ENCODE assay signal across 9 mouse cellular contexts in genomic region chr7:43668582-43668981, GRCm38 (mm10). TPM values are rescaled to one million over a fixed set of nuclear protein-coding genes. Genes with fewer than 3 reads are reported as not detected.
A peak's percentile ranks its signal among the peaks of the same experiment; 100 is the strongest.
DNase-seq lines count a peak whose midpoint lies in the region; ATAC-seq and TF ChIP-seq lines count a peak whose summit lies in the region.
"Had no signal": no experiment of that assay in that cellular context is flagged by ENCODE, and none has a peak within 500 bp of the region (broad histone marks: within the 10 kb centered on the region; RNA-seq: fewer than 3 reads in every experiment).

No protein-coding gene starts in this region.

- H3K36me3 ChIP-seq in ES-Bruce4 (ENCODE audit: control insufficient read depth, insufficient read depth, low read length, poor library complexity, severe bottlenecking): no peaks in the 10 kb centered on the region
- H3K36me3 ChIP-seq: lung, embryonic 15.5 days had no signal

- no peak for DNase-seq in left cerebral cortex, adult 2 months (ENCODE audit: extremely low spot score in 1 of 2, low spot score in 2 of 2)
- no peak for DNase-seq in left cerebral cortex, adult 18-20 months (ENCODE audit: low spot score in 2 of 2)
- peak; percentile 5 for DNase-seq in brain, embryonic 14.5 days (ENCODE audit: low read depth)
- DNase-seq in retina, embryonic 14.5 days (ENCODE audit: low spot score): peak; percentile 58
- no peak for DNase-seq in cerebellum, adult 9-11 months
- DNase-seq: right cerebral cortex, adult 18-20 months had no signal

- no peak overlapping the region for H3K9ac ChIP-seq in ES-Bruce4 (ENCODE audit: low read depth, poor library complexity, severe bottlenecking)
- H3K9ac ChIP-seq: lung, embryonic 15.5 days had no signal

- no peak for TF ChIP-seq EP300 in ES-Bruce4 (IDR thresholded peaks at IDR 0.05; ENCODE audit: insufficient read depth, low read depth, low read length)

- no peak overlapping the region for H3K4me3 ChIP-seq in left cerebral cortex, adult 2 months
- no peak overlapping the region for H3K4me3 ChIP-seq in ES-Bruce4 (ENCODE audit: low read depth, low read length)
- H3K4me3 ChIP-seq: lung, embryonic 15.5 days had no signal

- no peaks in the 10 kb centered on the region for H3K4me1 ChIP-seq in ES-Bruce4 (ENCODE audit: control insufficient read depth, insufficient read depth, low read length)

- no peaks in the 10 kb centered on the region for H3K9me3 ChIP-seq in ES-Bruce4 (replicated peaks; ENCODE audit: control insufficient read depth, insufficient read depth, low read length, poor library complexity, severe bottlenecking)
- H3K9me3 ChIP-seq: lung, embryonic 15.5 days had no signal

- TF ChIP-seq POLR2A in ES-Bruce4 (IDR thresholded peaks at IDR 0.05; ENCODE audit: insufficient read depth, low read length): no peak
- no peak for TF ChIP-seq POLR2A in brain, embryonic 14.5 days (IDR thresholded peaks at IDR 0.05; ENCODE audit: borderline replicate concordance, extremely low read depth, insufficient read depth, insufficient read length, poor library complexity, severe bottlenecking)

- ATAC-seq in inflammation-experienced regulatory T-cells, adult 6 months: no peak

- intact Hi-C loops in left cerebral cortex, adult 2 months (cut with DNase I): loop anchor here (5.0 kb wide), 1 partner anchor 61 kb away; the partner anchor contains the start of gene Zfp819

- peak; percentile 15; the same call in 1 of the 2 replicates for TF ChIP-seq CTCF in left cerebral cortex, adult 2 months (IDR thresholded peaks at IDR 0.05)
- TF ChIP-seq CTCF in ES-Bruce4 (IDR thresholded peaks at IDR 0.05; ENCODE audit: low read depth, low read length): peak; percentile 50
- peak; percentile 40; the same call in 1 of the 2 replicates for TF ChIP-seq CTCF in brain, embryonic 14.5 days (IDR thresholded peaks at IDR 0.05; ENCODE audit: borderline replicate concordance, extremely low read depth, insufficient read depth, insufficient read length)

- H3K27me3 ChIP-seq in ES-Bruce4 (ENCODE audit: control insufficient read depth, insufficient read depth, low read length, poor library complexity, severe bottlenecking): no peaks in the 10 kb centered on the region
- H3K27me3 ChIP-seq: lung, embryonic 15.5 days had no signal

- no peak overlapping the region for H3K27ac ChIP-seq in left cerebral cortex, adult 2 months
- H3K27ac ChIP-seq in ES-Bruce4 (ENCODE audit: insufficient read depth, low read length): no peak overlapping the region
- H3K27ac ChIP-seq: lung, embryonic 15.5 days had no signal

RNA-seq across cellular contexts. Expression of gene Ctu1, which starts 3.2 kb away (rescaled TPM):
- total RNA-seq in left cerebral cortex, adult 2 months (2021): 1 to 10 TPM; 8.5 to 8.9 TPM
- total RNA-seq in left cerebral cortex, adult 18-20 months (2021): 1 to 10 TPM; 9.0 to 9.5 TPM
- polyA plus RNA-seq in ES-Bruce4 (2011; ENCODE audit: insufficient read depth, insufficient read length, low read depth, missing spikeins): 6.2 and 7.6 TPM in 2 replicates
- polyA plus RNA-seq in brain, embryonic 14.5 days (2012; rRNA removed): 25.4 and 27.8 TPM in 2 replicates
- polyA plus RNA-seq in inflammation-experienced regulatory T-cells, adult 6 months (2017; shearing (Covaris generic)): 1 to 10 TPM; 1.1 to 2.0 (median 1.3) TPM

RNA-seq across cellular contexts. Expression of gene Siglece, which starts 8.6 kb away (rescaled TPM):
- 1 to 10 TPM; 1.3 to 1.5 TPM for total RNA-seq in left cerebral cortex, adult 2 months (2021)
- under 1 TPM; 0.82 to 0.91 TPM for total RNA-seq in left cerebral cortex, adult 18-20 months (2021)
- 0.64 TPM in 1 of 2 replicates, not detected in the other for polyA plus RNA-seq in ES-Bruce4 (2011; ENCODE audit: insufficient read depth, insufficient read length, low read depth, missing spikeins)
- polyA plus RNA-seq in brain, embryonic 14.5 days (2012; rRNA removed): 0.19 and 0.27 TPM in 2 replicates
- under 1 TPM; 0.45 to 0.78 (median 0.51) TPM for polyA plus RNA-seq in inflammation-experienced regulatory T-cells, adult 6 months (2017; shearing (Covaris generic))

RNA-seq across cellular contexts. Expression of gene Klk14, which starts 21.6 kb away (rescaled TPM):
- total RNA-seq in left cerebral cortex, adult 2 months (2021): not detected
- not detected for total RNA-seq in left cerebral cortex, adult 18-20 months (2021)
- not detected in 2 replicates for polyA plus RNA-seq in ES-Bruce4 (2011; ENCODE audit: insufficient read depth, insufficient read length, low read depth, missing spikeins)
- 0.11 and 0.16 TPM in 2 replicates for polyA plus RNA-seq in brain, embryonic 14.5 days (2012; rRNA removed)
- not detected for polyA plus RNA-seq in inflammation-experienced regulatory T-cells, adult 6 months (2017; shearing (Covaris generic))
- polyA plus RNA-seq: lung, embryonic 15.5 days had no signal

RNA-seq across cellular contexts. Expression of gene Ceacam18, which starts 34.1 kb away (rescaled TPM):
- total RNA-seq in left cerebral cortex, adult 2 months (2021): not detected
- total RNA-seq in left cerebral cortex, adult 18-20 months (2021): not detected
- not detected in 2 replicates for polyA plus RNA-seq in ES-Bruce4 (2011; ENCODE audit: insufficient read depth, insufficient read length, low read depth, missing spikeins)
- 0.05 TPM in 1 of 2 replicates, not detected in the other for polyA plus RNA-seq in brain, embryonic 14.5 days (2012; rRNA removed)
- not detected for polyA plus RNA-seq in inflammation-experienced regulatory T-cells, adult 6 months (2017; shearing (Covaris generic))
- polyA plus RNA-seq: lung, embryonic 15.5 days had no signal

RNA-seq across cellular contexts. Expression of gene Klk13, which starts 43.8 kb away (rescaled TPM):
- not detected for total RNA-seq in left cerebral cortex, adult 2 months (2021)
- not detected for total RNA-seq in left cerebral cortex, adult 18-20 months (2021)
- polyA plus RNA-seq in ES-Bruce4 (2011; ENCODE audit: insufficient read depth, insufficient read length, low read depth, missing spikeins): 1.8 TPM in 1 of 2 replicates, not detected in the other
- 0.04 and 0.14 TPM in 2 replicates for polyA plus RNA-seq in brain, embryonic 14.5 days (2012; rRNA removed)
- polyA plus RNA-seq in inflammation-experienced regulatory T-cells, adult 6 months (2017; shearing (Covaris generic)): under 1 TPM in 1 of 3 experiments, not detected in 2; 0.38 TPM

Comparison
In these comparisons a context has a peak if more than half of its experiments do, and no peak if none do; other contexts are left out.
1. DNase-seq: peak in brain, embryonic 14.5 days (single experiment) and retina, embryonic 14.5 days (single experiment); none in left cerebral cortex, adult 2 months (0 of 2), left cerebral cortex, adult 18-20 months (0 of 2) and cerebellum, adult 9-11 months (single experiment).
2. Peak in every context shown above with its lines, with median percentiles within 50 percentile points of each other: CTCF ChIP-seq.